Mouse (Mus musculus) skeletal muscle tissue, postnatal 0 days (tissue): ENCODE data around the gene Atp13a5. TPM values are rescaled to one million over a fixed set of nuclear protein-coding genes. Genes with fewer than 3 reads are reported as not detected.

Experiments
- polyA plus RNA-seq: library from polyadenylated mRNA; unstranded; fragments of >200 nt; fragmentation: Nextera tagmentation; extraction: Ambion mirVana; gene quantifications from 2 replicates; pipeline ENCODE4 v1.2.1, GENCODE M21; 2015

The Atp13a5 gene
- polyA plus RNA-seq = 0.10 and 0.18 TPM in 2 replicates

GRCm38 (mm10) chr16:29378458-29378857 lies at the start of gene Atp13a5:
Gene Atp13a5 (minus strand): TSS chr16:29378732.

GRCm38 (mm10) chr16:29209605-29210411 lies 168.7 kb downstream of the Atp13a5 start, which contains the start of gene Hrasls:
Gene Hrasls (plus strand): TSS chr16:29209695.

Other genes with a start within 250 kb of the Atp13a5 start
- gene Hrasls, start 169.0 kb downstream of the Atp13a5 start, polyA plus RNA-seq = 13.2 and 13.4 TPM in 2 replicates
- gene Atp13a4, start 166.1 kb upstream of the Atp13a5 start, polyA plus RNA-seq = 0.49 TPM in 1 of 2 replicates, not detected in the other
- gene Opa1, start 200.6 kb upstream of the Atp13a5 start, polyA plus RNA-seq = 23.1 and 26.2 TPM in 2 replicates